Mouse (Mus musculus): ENCODE measurements around the gene Dctn3. TPM values are rescaled to one million over a fixed set of nuclear protein-coding genes. Genes with fewer than 3 reads are reported as not detected.
"Not testable (repeated sequence)": the region's sequence is repeated elsewhere in the genome, so short reads cannot be mapped to it uniquely, and the experiment has no call there.

Gene Dctn3
- polyA plus RNA-seq, 1 experiment from 2014 or later = 103 TPM

DNA sequence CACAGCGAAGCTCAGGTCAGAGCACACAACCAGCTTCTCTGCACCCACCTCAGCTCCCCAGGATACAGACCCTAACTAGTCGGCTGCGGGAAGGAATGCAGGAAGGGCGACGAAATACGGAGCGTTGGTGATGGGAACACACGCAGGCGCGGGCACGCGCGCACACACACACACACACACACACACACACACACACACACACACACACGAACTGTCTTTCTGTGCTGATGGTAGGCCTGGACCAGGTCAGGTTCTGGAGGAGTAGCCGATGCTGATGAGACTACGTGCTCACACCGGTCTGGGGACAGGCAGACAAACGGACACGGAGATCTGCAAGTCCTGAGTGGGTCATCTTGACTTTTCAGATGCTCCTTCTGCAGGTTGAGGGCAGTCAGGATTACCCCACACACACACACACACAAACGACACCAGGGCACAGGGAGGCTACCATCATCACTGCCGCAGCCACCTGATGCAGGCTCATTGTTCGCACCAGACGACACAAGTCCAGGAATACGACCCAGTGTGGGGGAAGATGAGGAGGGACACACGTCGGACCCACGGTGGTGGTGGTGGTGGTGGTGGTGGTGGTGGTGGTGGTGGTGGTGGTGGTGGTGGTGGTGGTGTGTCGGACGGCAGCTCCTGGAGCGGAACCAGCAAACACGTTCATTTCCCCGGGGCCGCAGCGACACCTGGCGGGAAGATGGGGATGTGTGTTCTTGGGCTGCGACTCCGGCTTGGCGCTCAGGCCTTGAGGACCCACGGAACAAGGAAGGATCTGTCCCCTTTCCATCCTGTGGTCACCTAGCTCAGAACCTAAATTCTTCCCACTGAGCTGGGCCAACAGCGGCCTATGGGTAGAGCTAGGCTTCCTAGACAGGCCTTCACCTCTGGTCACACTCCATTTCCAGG, 25.8 kb downstream of the Dctn3 start, which contains the start of gene Cntfr:
TSS of gene Cntfr (minus strand) at position 160 of the 912 bp plus-strand sequence.
- H3K27me3 ChIP-seq (ENCODE audit: insufficient read depth, low read length); H3K9ac ChIP-seq; H3K4me1 ChIP-seq (ENCODE audit: insufficient read depth); H3K36me3 ChIP-seq (ENCODE audit: insufficient read depth); H3K4me2 ChIP-seq; H3K4me3 ChIP-seq (ENCODE audit: low read depth, low read length); H3K27ac ChIP-seq (ENCODE audit: low read depth); ATAC-seq (ENCODE audit: insufficient read depth); H3K9me3 ChIP-seq (ENCODE audit: low read depth, low read length): not testable (repeated sequence)
- 15% methylated on average over 31 of the region's 40 CpGs for WGBS
- DNase-seq = peak; percentile 84
- TF ChIP-seq CTCF (IDR thresholded peaks at IDR 0.05; ENCODE audit: low read depth) = peak; percentile 81

- WGBS = 10% methylated on average over 12 of the region's 15 CpGs
- H3K9me3 ChIP-seq (ENCODE audit: low read depth, low read length); H3K27me3 ChIP-seq (ENCODE audit: insufficient read depth, low read length); H3K9ac ChIP-seq; H3K4me3 ChIP-seq (ENCODE audit: low read depth, low read length); ATAC-seq (ENCODE audit: insufficient read depth); DNase-seq; H3K4me1 ChIP-seq (ENCODE audit: insufficient read depth); H3K36me3 ChIP-seq (ENCODE audit: insufficient read depth); H3K4me2 ChIP-seq; H3K27ac ChIP-seq (ENCODE audit: low read depth): not testable (repeated sequence)
Measured at GRCm38 (mm10) chr4:41696452-41696851, 26.5 kb downstream of the Dctn3 start.

GRCm38 (mm10) chr4:41695800-41696199, 27.2 kb downstream of the Dctn3 start:
- H3K9me3 ChIP-seq (ENCODE audit: low read depth, low read length); H3K27me3 ChIP-seq (ENCODE audit: insufficient read depth, low read length); H3K9ac ChIP-seq; H3K27ac ChIP-seq (ENCODE audit: low read depth); H3K4me1 ChIP-seq (ENCODE audit: insufficient read depth); ATAC-seq (ENCODE audit: insufficient read depth); DNase-seq; H3K36me3 ChIP-seq (ENCODE audit: insufficient read depth): not testable (repeated sequence)
- peak overlapping the region; percentile 45 for H3K4me2 ChIP-seq
- 2% methylated on average over 18 of the region's 38 CpGs for WGBS
- H3K4me3 ChIP-seq (ENCODE audit: low read depth, low read length) = peak overlapping the region; percentile 18; the same call in 1 of the 2 replicates

GRCm38 (mm10) chr4:41693511-41693910, 29.5 kb downstream of the Dctn3 start:
- H3K9ac ChIP-seq; H3K9me3 ChIP-seq (ENCODE audit: low read depth, low read length); H3K36me3 ChIP-seq (ENCODE audit: insufficient read depth); H3K4me3 ChIP-seq (ENCODE audit: low read depth, low read length); H3K27ac ChIP-seq (ENCODE audit: low read depth); DNase-seq; H3K27me3 ChIP-seq (ENCODE audit: insufficient read depth, low read length); H3K4me1 ChIP-seq (ENCODE audit: insufficient read depth); ATAC-seq (ENCODE audit: insufficient read depth): not testable (repeated sequence)
- H3K4me2 ChIP-seq = 0 out of 2 replicates have a peak overlapping the region, but pooled peaks have one; percentile 18
- 21% methylated on average over 4 of the region's 4 CpGs for WGBS

DNA sequence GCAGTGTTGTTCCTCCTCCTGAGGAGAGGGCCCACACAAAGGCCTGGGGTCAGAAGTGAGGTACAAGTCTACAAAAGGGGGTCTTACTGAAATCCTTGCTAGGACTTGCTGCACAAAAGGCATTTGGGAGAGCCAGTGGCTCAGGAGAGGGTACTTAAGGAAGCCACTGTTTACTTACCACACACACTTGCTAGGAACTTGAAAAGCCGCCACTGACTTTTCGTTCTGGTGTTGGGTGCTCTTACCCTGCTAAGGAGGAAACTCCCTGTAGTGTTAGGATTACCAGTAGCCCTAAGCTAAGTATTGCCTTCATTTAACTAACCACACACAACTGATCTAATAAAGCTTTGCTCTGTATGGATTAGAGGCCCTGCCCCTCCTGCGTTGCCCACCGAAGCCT, 33.0 kb downstream of the Dctn3 start:
- ATAC-seq (ENCODE audit: insufficient read depth) = peak; percentile 33; the same call in 1 of the 2 replicates
- H3K27me3 ChIP-seq (ENCODE audit: insufficient read depth, low read length); DNase-seq; H3K36me3 ChIP-seq (ENCODE audit: insufficient read depth); H3K27ac ChIP-seq (ENCODE audit: low read depth); H3K9ac ChIP-seq; H3K9me3 ChIP-seq (ENCODE audit: low read depth, low read length); H3K4me2 ChIP-seq; H3K4me3 ChIP-seq (ENCODE audit: low read depth, low read length); H3K4me1 ChIP-seq (ENCODE audit: insufficient read depth): not testable (repeated sequence)
- no CpG with 5 or more reads among the region's 4 CpGs for WGBS

- not testable (repeated sequence) for H3K4me3 ChIP-seq (ENCODE audit: low read depth, low read length); H3K36me3 ChIP-seq (ENCODE audit: insufficient read depth); H3K9ac ChIP-seq; DNase-seq; ATAC-seq (ENCODE audit: insufficient read depth); H3K4me1 ChIP-seq (ENCODE audit: insufficient read depth); H3K9me3 ChIP-seq (ENCODE audit: low read depth, low read length); H3K4me2 ChIP-seq; H3K27me3 ChIP-seq (ENCODE audit: insufficient read depth, low read length)
- H3K27ac ChIP-seq (ENCODE audit: low read depth) = peak overlapping the region; percentile 36; the same call in 1 of the 2 replicates
- 44% methylated on average over 1 of the region's 1 CpGs for whole genome bisulfite sequencing
Measured at GRCm38 (mm10) chr4:41688562-41688961, 34.4 kb downstream of the Dctn3 start.

DNA sequence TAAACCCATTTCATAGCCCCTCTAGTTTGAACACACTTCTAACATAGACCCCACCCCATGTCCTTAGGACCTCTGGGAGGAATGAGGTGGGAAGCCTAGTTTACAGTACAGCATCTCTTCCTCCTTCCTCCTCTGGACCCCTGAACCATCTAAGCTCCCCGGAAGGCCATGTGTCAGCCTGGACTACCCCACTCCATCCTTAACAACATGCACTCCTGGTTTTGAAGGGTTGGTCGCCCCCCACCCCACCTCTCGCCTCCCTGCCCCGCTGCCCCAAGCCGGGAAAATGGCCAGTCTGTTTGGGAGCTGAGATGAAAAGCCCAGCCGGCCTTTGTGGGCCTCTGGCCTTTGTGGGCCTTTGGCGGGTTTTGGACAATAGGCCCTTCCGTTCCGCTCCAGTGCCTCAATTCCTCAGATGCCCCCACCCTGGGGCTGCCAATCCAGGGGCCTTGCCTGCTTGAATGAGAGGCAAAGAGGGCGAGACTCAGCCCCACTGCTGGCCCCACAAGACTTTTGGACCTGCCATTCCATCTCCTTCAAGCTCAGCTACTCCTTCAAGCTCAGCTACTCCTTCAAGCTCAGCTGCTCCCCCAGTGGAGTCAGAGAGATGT, 37.0 kb downstream of the Dctn3 start:
- H3K4me1 ChIP-seq (ENCODE audit: insufficient read depth) = peaks cover 13% of the 10 kb centered on the region
- not testable (repeated sequence) for DNase-seq; H3K9ac ChIP-seq; H3K36me3 ChIP-seq (ENCODE audit: insufficient read depth); H3K9me3 ChIP-seq (ENCODE audit: low read depth, low read length); H3K27ac ChIP-seq (ENCODE audit: low read depth); H3K4me3 ChIP-seq (ENCODE audit: low read depth, low read length); H3K4me2 ChIP-seq; H3K27me3 ChIP-seq (ENCODE audit: insufficient read depth, low read length); ATAC-seq (ENCODE audit: insufficient read depth)
- 66% methylated on average over 9 of the region's 10 CpGs for WGBS

- H3K27me3 ChIP-seq (ENCODE audit: insufficient read depth, low read length); H3K27ac ChIP-seq (ENCODE audit: low read depth); H3K36me3 ChIP-seq (ENCODE audit: insufficient read depth); H3K9ac ChIP-seq; H3K9me3 ChIP-seq (ENCODE audit: low read depth, low read length); H3K4me3 ChIP-seq (ENCODE audit: low read depth, low read length): not testable (repeated sequence)
- DNase-seq = peak; percentile 72
- Histone ChIP-seq H3K4me1 (ENCODE audit: insufficient read depth) (peaks cover 13% of the 10 kb centered on the region), H3K4me2 (peak overlapping the region; percentile 46; the same call in 1 of the 2 replicates)
- 0% methylated on average over 13 of the region's 14 CpGs for WGBS
- peak; percentile 21; the same call in 1 of the 2 replicates for ATAC-seq (ENCODE audit: insufficient read depth)
Measured at GRCm38 (mm10) chr4:41684931-41685453, 38.0 kb downstream of the Dctn3 start.

DNA sequence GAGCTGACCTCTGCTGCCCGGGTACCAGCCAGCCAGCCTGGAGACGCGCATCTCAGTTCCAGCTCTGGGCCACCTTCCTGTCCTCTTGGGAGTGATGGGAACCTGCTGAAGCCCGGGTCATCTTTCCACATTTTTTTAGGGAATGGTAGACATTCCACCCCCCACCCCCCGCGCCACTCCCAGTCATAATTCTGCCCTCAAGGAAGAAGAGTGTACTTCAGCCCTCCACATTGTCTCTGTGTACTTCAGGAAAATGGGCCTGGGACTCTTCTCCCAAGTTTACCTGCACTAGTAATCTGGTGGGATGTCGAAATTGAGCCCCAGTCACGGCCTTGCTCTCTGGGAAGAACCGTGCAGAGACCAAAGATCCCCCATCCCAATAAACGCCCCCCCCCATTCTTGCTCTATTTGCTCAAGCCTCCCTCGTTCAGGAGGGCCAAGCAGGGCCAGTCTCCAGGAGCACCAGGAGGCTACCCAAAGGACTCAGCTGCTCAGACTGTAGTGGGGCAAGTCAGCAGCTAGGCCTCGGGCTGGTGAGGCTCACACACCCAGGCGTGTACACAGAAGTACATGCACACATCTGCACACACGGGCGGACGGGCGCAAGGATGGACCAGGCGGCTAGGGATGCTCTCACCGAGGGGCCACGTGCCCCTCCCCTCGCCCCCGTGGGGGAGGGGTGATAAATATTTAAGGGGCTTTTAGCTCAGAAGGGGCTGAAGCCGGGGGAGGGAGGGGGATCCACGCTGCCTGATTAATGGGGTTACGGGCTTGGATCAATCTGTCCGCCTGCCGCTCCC, 38.6 kb downstream of the Dctn3 start:
- not testable (repeated sequence) for H3K36me3 ChIP-seq (ENCODE audit: insufficient read depth); H3K9me3 ChIP-seq (ENCODE audit: low read depth, low read length); H3K9ac ChIP-seq; H3K27me3 ChIP-seq (ENCODE audit: insufficient read depth, low read length); DNase-seq
- peak overlapping the region; percentile 24; the same call in 1 of the 2 replicates for H3K27ac ChIP-seq (ENCODE audit: low read depth)
- 6% methylated on average over 22 of the region's 27 CpGs for WGBS
- peaks cover 18% of the 10 kb centered on the region for H3K4me1 ChIP-seq (ENCODE audit: insufficient read depth)
- peak overlapping the region; percentile 46 for H3K4me2 ChIP-seq
- peak; percentile 29 for ATAC-seq (ENCODE audit: insufficient read depth)
- H3K4me3 ChIP-seq (ENCODE audit: low read depth, low read length) = 0 out of 2 replicates have a peak overlapping the region, but pooled peaks have one; percentile 12
